ENCODE assay signal across 16 mouse cellular contexts in genomic region chr5:98939116-98939515, GRCm38 (mm10).
DNase-seq lines count a peak whose midpoint lies in the region; ATAC-seq and TF ChIP-seq lines count a peak whose summit lies in the region.
"Had no signal": no experiment of that assay in that cellular context is flagged by ENCODE, and none has a peak within 500 bp of the region (broad histone marks: within the 10 kb centered on the region; RNA-seq: fewer than 3 reads in every experiment).

No protein-coding gene starts in this region.

- no peak overlapping the region for H3K9ac ChIP-seq in forebrain, embryonic 16.5 days (replicated peaks; ENCODE audit: low read depth, low read length)
- H3K9ac ChIP-seq in hindbrain, postnatal 0 days (replicated peaks; ENCODE audit: low read length), result no peak overlapping the region
- H3K9ac ChIP-seq: limb, embryonic 12.5 days; liver, embryonic 15.5 days had no signal

- H3K27me3 ChIP-seq in forebrain, embryonic 16.5 days (replicated peaks; ENCODE audit: control insufficient read depth, insufficient read depth, low read length), result no peaks in the 10 kb centered on the region
- H3K27me3 ChIP-seq in hindbrain, postnatal 0 days (ENCODE audit: insufficient read depth, low read length), result no peaks in the 10 kb centered on the region
- H3K27me3 ChIP-seq: liver, embryonic 15.5 days; Patski had no signal

- no peak overlapping the region for H3K4me3 ChIP-seq in forebrain, embryonic 16.5 days (replicated peaks; ENCODE audit: low read length)
- no peak overlapping the region for H3K4me3 ChIP-seq in hindbrain, postnatal 0 days (ENCODE audit: low read length)
- H3K4me3 ChIP-seq: erythroblast, embryonic 14.5 days; limb, embryonic 12.5 days; liver, embryonic 15.5 days had no signal

- no peak for TF ChIP-seq CTCF in hindbrain, postnatal 0 days (IDR thresholded peaks at IDR 0.05; ENCODE audit: low read depth)

- H3K9me3 ChIP-seq in forebrain, embryonic 16.5 days (ENCODE audit: control insufficient read depth, low read length), result no peaks in the 10 kb centered on the region
- no peaks in the 10 kb centered on the region for H3K9me3 ChIP-seq in hindbrain, postnatal 0 days (ENCODE audit: low read length)
- H3K9me3 ChIP-seq: limb, embryonic 12.5 days; liver, embryonic 15.5 days had no signal

- DNase-seq in cerebellum, postnatal 25 days, result peak; percentile 4 to 6
- DNase-seq in cerebellum, adult 11 months, result no peak
- peak; percentile 16 for DNase-seq in brain, adult 2 months (ENCODE audit: low read depth, low spot score)
- peak; percentile 65 for DNase-seq in hindbrain, postnatal 0 days (ENCODE audit: low spot score)
- DNase-seq in adrenal gland, postnatal 14 days, result no peak
- DNase-seq in right cerebral cortex, postnatal 4 days, result no peak
- DNase-seq: cerebellum, adult 8-10 months; kidney, adult 2 months; kidney, postnatal 25 days; lung, postnatal 36 days had no signal

- ATAC-seq in forebrain, embryonic 16.5 days, result peak; percentile 70
- ATAC-seq in hindbrain, postnatal 0 days, result peak; percentile 83
- ATAC-seq in megakaryocyte, adult 5-6 weeks (ENCODE audit: poor library complexity, severe bottlenecking), result no peak
- ATAC-seq: Patski had no signal

- H3K27ac ChIP-seq in forebrain, embryonic 16.5 days (ENCODE audit: low read length), result peak overlapping the region; percentile 15; the same call in 1 of the 2 replicates
- H3K27ac ChIP-seq in hindbrain, postnatal 0 days, result no peak overlapping the region
- H3K27ac ChIP-seq: limb, embryonic 12.5 days; liver, embryonic 15.5 days had no signal

- no peak overlapping the region for H3K4me2 ChIP-seq in forebrain, embryonic 16.5 days (ENCODE audit: low read length)
- H3K4me2 ChIP-seq in hindbrain, postnatal 0 days (ENCODE audit: low read depth, low read length), result no peak overlapping the region
- H3K4me2 ChIP-seq: limb, embryonic 12.5 days; liver, embryonic 15.5 days had no signal

- H3K36me3 ChIP-seq in forebrain, embryonic 16.5 days (ENCODE audit: control insufficient read depth, insufficient read depth), result no peaks in the 10 kb centered on the region
- H3K36me3 ChIP-seq in hindbrain, postnatal 0 days (ENCODE audit: insufficient read depth, low read length), result no peaks in the 10 kb centered on the region
- H3K36me3 ChIP-seq: limb, embryonic 12.5 days; liver, embryonic 15.5 days had no signal

- WGBS in forebrain, embryonic 16.5 days, result 75% methylated on average over 9 of the region's 9 CpGs
- 68% methylated on average over 9 of the region's 9 CpGs for WGBS in hindbrain, postnatal 0 days

- peaks cover 7% of the 10 kb centered on the region for H3K4me1 ChIP-seq in forebrain, embryonic 16.5 days (replicated peaks; ENCODE audit: control insufficient read depth, insufficient read depth, low read length)
- H3K4me1 ChIP-seq in hindbrain, postnatal 0 days (ENCODE audit: insufficient read depth, low read length), result no peaks in the 10 kb centered on the region
- H3K4me1 ChIP-seq: liver, embryonic 15.5 days had no signal

Comparison
In these comparisons a context has a peak if more than half of its experiments do, and no peak if none do; other contexts are left out.
1. DNase-seq: peak in cerebellum, postnatal 25 days (2 of 2), brain, adult 2 months (single experiment) and hindbrain, postnatal 0 days (single experiment); none in cerebellum, adult 11 months (single experiment), adrenal gland, postnatal 14 days (single experiment) and right cerebral cortex, postnatal 4 days (single experiment).